14 mouse cellular contexts compared by ENCODE assay signal in the genomic region with DNA sequence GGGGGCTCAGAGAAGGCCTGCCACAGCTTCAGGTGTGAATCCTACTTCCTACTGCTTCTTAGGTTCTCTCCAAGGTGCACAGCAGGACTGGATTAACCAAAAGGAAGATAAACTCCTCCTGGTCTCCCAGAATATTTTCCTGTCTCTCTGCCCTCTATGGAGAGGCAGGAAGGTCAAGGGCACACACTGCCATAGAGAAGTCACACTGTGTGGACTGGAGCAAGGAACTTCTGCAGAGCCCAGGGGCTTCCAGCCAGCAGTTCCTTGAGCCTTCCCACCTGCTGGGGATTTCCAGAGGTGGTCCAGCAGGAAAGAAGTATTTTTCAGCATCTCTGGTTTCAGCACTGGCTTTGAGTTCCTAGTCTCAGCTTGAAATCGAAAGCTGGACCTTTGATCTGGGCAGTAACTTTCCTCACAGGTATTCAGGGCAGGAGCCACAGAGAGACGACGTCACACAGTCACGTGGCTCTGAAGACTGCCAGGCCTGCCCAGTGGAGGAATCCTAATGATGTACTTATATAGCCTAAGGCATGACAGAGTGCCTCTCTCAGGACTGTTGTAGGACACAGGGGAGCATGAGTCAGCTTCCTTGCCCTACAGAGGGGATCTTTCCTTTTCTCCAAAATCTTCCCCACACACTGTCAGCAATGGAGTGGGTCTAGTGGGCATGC. TPM values are rescaled to one million over a fixed set of nuclear protein-coding genes. Genes with fewer than 3 reads are reported as not detected.
A peak's percentile ranks its signal among the peaks of the same experiment; 100 is the strongest.
DNase-seq lines count a peak whose midpoint lies in the region; TF ChIP-seq lines count a peak whose summit lies in the region.
"Had no signal": no experiment of that assay in that cellular context is flagged by ENCODE, and none has a peak within 500 bp of the region (broad histone marks: within the 10 kb centered on the region; RNA-seq: fewer than 3 reads in every experiment).

No protein-coding gene starts in this region.

- no peak overlapping the region for H3K4me3 ChIP-seq in heart, adult 2 months
- H3K4me3 ChIP-seq: gastrocnemius, adult 2 months; liver, embryonic 15.5 days; midbrain, embryonic 13.5 days; neural tube, embryonic 12.5 days had no signal

- TF ChIP-seq POLR2A in heart, adult 2 months (IDR thresholded peaks at IDR 0.05; ENCODE audit: insufficient read depth, low read depth, low read length), result no peak

- WGBS in heart, adult 2 months, result 31% methylated on average over 4 of the region's 4 CpGs

- H3K79me2 ChIP-seq in heart, adult 2 months (replicated peaks; ENCODE audit: control insufficient read depth, insufficient read depth, low read length), result no peaks in the 10 kb centered on the region

- no peaks in the 10 kb centered on the region for H3K27me3 ChIP-seq in heart, adult 2 months (ENCODE audit: control insufficient read depth, insufficient read depth, low read length)
- H3K27me3 ChIP-seq: liver, embryonic 15.5 days; midbrain, embryonic 13.5 days; neural tube, embryonic 12.5 days had no signal

- H3K4me1 ChIP-seq in heart, adult 2 months (ENCODE audit: control insufficient read depth, insufficient read depth, low read length), result no peaks in the 10 kb centered on the region
- H3K4me1 ChIP-seq: liver, embryonic 15.5 days; midbrain, embryonic 13.5 days; neural tube, embryonic 12.5 days had no signal

- TF ChIP-seq EP300 in heart, adult 2 months (IDR thresholded peaks at IDR 0.05; ENCODE audit: insufficient read depth, low read depth, low read length), result no peak

- TF ChIP-seq CTCF in heart, adult 2 months (IDR thresholded peaks at IDR 0.05), result no peak

- H3K36me3 ChIP-seq in heart, adult 2 months (ENCODE audit: control insufficient read depth, insufficient read depth, low read length), result no peaks in the 10 kb centered on the region
- H3K36me3 ChIP-seq: liver, embryonic 15.5 days; midbrain, embryonic 13.5 days; neural tube, embryonic 12.5 days had no signal

- intact Hi-C loops in heart, adult 2 months (cut with DNase I), result no loop called here

- H3K9ac ChIP-seq in heart, adult 2 months (ENCODE audit: low read depth, low read length), result no peak overlapping the region
- H3K9ac ChIP-seq: liver, embryonic 15.5 days; midbrain, embryonic 13.5 days; neural tube, embryonic 12.5 days had no signal

- no peak overlapping the region for H3K27ac ChIP-seq in heart, adult 2 months
- H3K27ac ChIP-seq: gastrocnemius, adult 2 months; liver, embryonic 15.5 days; midbrain, embryonic 13.5 days; neural tube, embryonic 12.5 days had no signal

- peak; percentile 39 for DNase-seq in heart, adult 11 months
- DNase-seq in heart, adult 8-10 months (ENCODE audit: low spot score), result no peak
- DNase-seq in R1 (ENCODE audit: low read depth, low spot score), result peak; percentile 45
- peak; percentile 73 for DNase-seq in kidney, adult 9 months
- DNase-seq in lung, postnatal 25 days (ENCODE audit: low spot score), result peak; percentile 35
- DNase-seq in cerebellum, adult 8-10 months, result no peak
- no peak for DNase-seq in gastrocnemius, adult 8-10 months (ENCODE audit: low spot score in 2 of 2)
- DNase-seq in heart, adult 2 months, result no peak
- DNase-seq: adrenal gland, adult 8-10 months; B cell, adult 2 months; gastrocnemius, adult 2 months had no signal

RNA-seq across cellular contexts. Expression of gene Ciita, which starts 14.7 kb away (rescaled TPM):
- total RNA-seq in heart, adult 8-10 months (2022), result under 1 TPM; 0.35 to 0.92 (median 0.67) TPM
- total RNA-seq in gastrocnemius, adult 8-10 months (2022), result under 1 TPM in 3 of 4 experiments, not detected in 1; 0.05 to 0.17 (median 0.16) TPM
- under 1 TPM; 0.41 to 0.50 TPM for total RNA-seq in heart, adult 2 months (2021)
- polyA plus RNA-seq in heart, adult 2 months (2012; rRNA removed), result 1.0 and 2.0 TPM in 2 replicates

RNA-seq across cellular contexts. Expression of gene Tvp23a, which starts 18.0 kb away (rescaled TPM):
- total RNA-seq in heart, adult 8-10 months (2022), result under 1 TPM in 3 of 4 experiments, not detected in 1; 0.16 to 0.66 (median 0.28) TPM
- total RNA-seq in gastrocnemius, adult 8-10 months (2022), result under 1 TPM; 0.08 to 0.24 (median 0.14) TPM
- under 1 TPM; 0.21 to 0.50 TPM for total RNA-seq in heart, adult 2 months (2021)
- polyA plus RNA-seq in heart, adult 2 months (2012; rRNA removed), result 0.98 and 1.2 TPM in 2 replicates

RNA-seq across cellular contexts. Expression of gene Nubp1, which starts 53.4 kb away (rescaled TPM):
- total RNA-seq in heart, adult 8-10 months (2022), result 10 to 100 TPM in 1 of 4 experiments, 1 to 10 TPM in 3; 7.0 to 10.0 (median 8.5) TPM
- 1 to 10 TPM; 5.7 to 7.8 (median 6.8) TPM for total RNA-seq in gastrocnemius, adult 8-10 months (2022)
- 1 to 10 TPM; 7.4 to 7.9 TPM for total RNA-seq in heart, adult 2 months (2021)
- 11.5 and 14.7 TPM in 2 replicates for polyA plus RNA-seq in heart, adult 2 months (2012; rRNA removed)

Comparison
In these comparisons a context has a peak if more than half of its experiments do, and no peak if none do; other contexts are left out.
1. DNase-seq: peak in heart, adult 11 months (single experiment), R1 (single experiment), kidney, adult 9 months (single experiment) and lung, postnatal 25 days (single experiment); none in heart, adult 8-10 months (single experiment), cerebellum, adult 8-10 months (single experiment), gastrocnemius, adult 8-10 months (0 of 2) and heart, adult 2 months (0 of 2).